Mouse (Mus musculus) cortical plate, adult 2 months (tissue): ENCODE measurements around the gene Rims1. TPM values are rescaled to one million over a fixed set of nuclear protein-coding genes. Genes with fewer than 3 reads are reported as not detected.

Experiments
- H3K27ac ChIP-seq: fragments of 200-500 bp; 2 replicates; pipeline ENCODE4 v1.5.1; 2012; ENCODE audit warnings: low read length, control low read depth, inconsistent platforms; ENCODE audit not compliant: insufficient read depth
- H3K4me1 ChIP-seq: fragments of 200-500 bp; 2 replicates; pipeline ENCODE4 v1.6.1; 2011; ENCODE audit warnings: low read length; ENCODE audit not compliant: control insufficient read depth, insufficient read depth
- H3K4me3 ChIP-seq: fragments of 200-500 bp; 2 replicates; pipeline ENCODE4 v1.5.1; 2011; ENCODE audit warnings: mild to moderate bottlenecking, low read length, control low read depth; ENCODE audit not compliant: insufficient read depth
- CTCF ChIP-seq: fragments of 200-500 bp; IDR thresholded peaks from 2 replicates; pipeline ENCODE4 v1.5.1; 2011; ENCODE audit warnings: mild to moderate bottlenecking, control low read depth, low read length; ENCODE audit not compliant: insufficient read depth; ENCODE audit errors: extremely low read depth
- POLR2A ChIP-seq: fragments of 200-500 bp; IDR thresholded peaks from 2 replicates; pipeline ENCODE4 v1.6.1; 2011; ENCODE audit warnings: mild to moderate bottlenecking, low read length, control low read depth; ENCODE audit not compliant: insufficient read depth; ENCODE audit errors: extremely low read depth
- polyA plus RNA-seq: library from polyadenylated mRNA; depleted of rRNA; stranded (reverse); fragments of >200 nt; gene quantifications from 2 replicates; pipeline ENCODE4 v1.2.3, GENCODE M21; 2012

The Rims1 gene
- polyA plus RNA-seq, 1 experiment, result 191 TPM

GRCm38 (mm10) chr1:22770530-22771254, 35.1 kb downstream of the Rims1 start:
- H3K4me3 ChIP-seq, result no peak overlapping the region
- TF ChIP-seq CTCF (no peak), POLR2A (no peak)
- no peaks in the 10 kb centered on the region for H3K4me1 ChIP-seq
- no peak overlapping the region for H3K27ac ChIP-seq

GRCm38 (mm10) chr1:22763376-22763775, 42.4 kb downstream of the Rims1 start:
- no peak for TF ChIP-seq POLR2A
- H3K27ac ChIP-seq, result no peak overlapping the region

GRCm38 (mm10) chr1:22762780-22763179, 43.0 kb downstream of the Rims1 start:
- Histone ChIP-seq H3K27ac (no peak overlapping the region), H3K4me1 (peaks cover 4% of the 10 kb centered on the region), H3K4me3 (no peak overlapping the region)
- TF ChIP-seq CTCF, result no peak
- no peak for TF ChIP-seq POLR2A

More at GRCm38 (mm10) chr1:22763376-22763775, 42.4 kb downstream of the Rims1 start:
- no peak overlapping the region for H3K4me3 ChIP-seq
- peaks cover 4% of the 10 kb centered on the region for H3K4me1 ChIP-seq

- Histone ChIP-seq H3K27ac (no peak overlapping the region), H3K4me1 (peaks cover 3% of the 10 kb centered on the region), H3K4me3 (no peak overlapping the region)
- TF ChIP-seq CTCF (no peak), POLR2A (no peak)
Observed at GRCm38 (mm10) chr1:22750536-22750935, 55.3 kb downstream of the Rims1 start.

- TF ChIP-seq POLR2A (no peak), CTCF (no peak)
- H3K4me3 ChIP-seq, result no peak overlapping the region
- no peak overlapping the region for H3K27ac ChIP-seq
- H3K4me1 ChIP-seq, result peaks cover 6% of the 10 kb centered on the region
Observed at GRCm38 (mm10) chr1:22744655-22745054, 61.1 kb downstream of the Rims1 start.

- no peak for TF ChIP-seq CTCF
- TF ChIP-seq POLR2A, result no peak
- Histone ChIP-seq H3K4me1 (peaks cover 3% of the 10 kb centered on the region), H3K27ac (no peak overlapping the region), H3K4me3 (no peak overlapping the region)
Observed at GRCm38 (mm10) chr1:22737491-22737890, 68.3 kb downstream of the Rims1 start.

- no peak for TF ChIP-seq CTCF
- TF ChIP-seq POLR2A, result no peak
- peaks cover 3% of the 10 kb centered on the region for H3K4me1 ChIP-seq
Observed at GRCm38 (mm10) chr1:22734429-22734828, 71.4 kb downstream of the Rims1 start.

GRCm38 (mm10) chr1:22733281-22733680, 72.5 kb downstream of the Rims1 start:
- peaks cover 3% of the 10 kb centered on the region for H3K4me1 ChIP-seq
- H3K27ac ChIP-seq, result no peak overlapping the region
- no peak overlapping the region for H3K4me3 ChIP-seq
- no peak for TF ChIP-seq CTCF
- no peak for TF ChIP-seq POLR2A

More at GRCm38 (mm10) chr1:22734429-22734828, 71.4 kb downstream of the Rims1 start:
- H3K4me3 ChIP-seq, result no peak overlapping the region
- H3K27ac ChIP-seq, result no peak overlapping the region

- TF ChIP-seq CTCF (no peak), POLR2A (no peak)
- Histone ChIP-seq H3K4me1 (peaks cover 5% of the 10 kb centered on the region; the same call in 1 of the 2 replicates), H3K4me3 (no peak overlapping the region), H3K27ac (no peak overlapping the region)
Observed at GRCm38 (mm10) chr1:22728207-22728606, 77.6 kb downstream of the Rims1 start.

- H3K4me3 ChIP-seq, result no peak overlapping the region
- no peak overlapping the region for H3K27ac ChIP-seq
- H3K4me1 ChIP-seq, result peaks cover 3% of the 10 kb centered on the region; the same call in 1 of the 2 replicates
- TF ChIP-seq CTCF (no peak), POLR2A (no peak)
Observed at GRCm38 (mm10) chr1:22721706-22722105, 84.1 kb downstream of the Rims1 start.

GRCm38 (mm10) chr1:22720714-22721113, 85.1 kb downstream of the Rims1 start:
- Histone ChIP-seq H3K4me3 (no peak overlapping the region), H3K27ac (no peak overlapping the region), H3K4me1 (peaks cover 3% of the 10 kb centered on the region; the same call in 1 of the 2 replicates)
- TF ChIP-seq POLR2A (no peak), CTCF (no peak)
